Comparison of ENCODE assay signal across 17 mouse cellular contexts in genomic region chr2:90652101-90652500, GRCm38 (mm10). TPM values are rescaled to one million over a fixed set of nuclear protein-coding genes. Genes with fewer than 3 reads are reported as not detected.
DNase-seq lines count a peak whose midpoint lies in the region; ATAC-seq and TF ChIP-seq lines count a peak whose summit lies in the region.
"Had no signal": no experiment of that assay in that cellular context is flagged by ENCODE, and none has a peak within 500 bp of the region (broad histone marks: within the 10 kb centered on the region; RNA-seq: fewer than 3 reads in every experiment).

No protein-coding gene starts in this region.

- peak; percentile 98 for DNase-seq in heart, adult 11 months
- DNase-seq in heart, postnatal 25 days (ENCODE audit: low spot score): no peak
- peak; percentile 35 to 43 for DNase-seq in B cell, adult 2 months
- peak; percentile 54 for DNase-seq in heart, postnatal 0 days (ENCODE audit: low spot score)
- DNase-seq in naive thymus-derived CD4-positive, alpha-beta T cell, adult 2 months (ENCODE audit: low read depth): peak; percentile 46
- DNase-seq in left cerebral cortex, adult 8-10 months (ENCODE audit: low spot score in 2 of 2): no peak
- no peak for DNase-seq in midbrain, embryonic 11.5 days (ENCODE audit: low spot score, missing footprints)
- DNase-seq: cerebellum, postnatal 36 days; gastrocnemius, adult 2 months; kidney, postnatal 25 days; liver had no signal

- intact Hi-C loops in heart, postnatal 25 days (cut with DNase I): no loop called here

- H3K36me3 ChIP-seq in heart, postnatal 0 days (replicated peaks; ENCODE audit: control insufficient read depth, insufficient read depth, low read length): no peaks in the 10 kb centered on the region
- H3K36me3 ChIP-seq in forebrain, embryonic 16.5 days (ENCODE audit: control insufficient read depth, insufficient read depth): no peaks in the 10 kb centered on the region
- H3K36me3 ChIP-seq in midbrain, embryonic 11.5 days (ENCODE audit: control insufficient read depth, insufficient read depth, low read length): no peaks in the 10 kb centered on the region
- H3K36me3 ChIP-seq: embryonic facial prominence, embryonic 13.5 days; forebrain, embryonic 12.5 days; heart, embryonic 15.5 days had no signal

- H3K4me1 ChIP-seq in heart, postnatal 0 days (ENCODE audit: control insufficient read depth, insufficient read depth): no peaks in the 10 kb centered on the region
- H3K4me1 ChIP-seq in forebrain, embryonic 16.5 days (replicated peaks; ENCODE audit: control insufficient read depth, insufficient read depth, low read length): no peaks in the 10 kb centered on the region
- H3K4me1 ChIP-seq in midbrain, embryonic 11.5 days (ENCODE audit: control insufficient read depth, insufficient read depth, low read length): no peaks in the 10 kb centered on the region
- H3K4me1 ChIP-seq: embryonic facial prominence, embryonic 13.5 days; forebrain, embryonic 12.5 days; heart, embryonic 15.5 days had no signal

- TF ChIP-seq EP300 in heart, postnatal 0 days (IDR thresholded peaks at IDR 0.05; ENCODE audit: low read depth): no peak

- no peaks in the 10 kb centered on the region for H3K9me3 ChIP-seq in heart, postnatal 0 days (replicated peaks; ENCODE audit: control insufficient read depth, low read length)
- no peaks in the 10 kb centered on the region for H3K9me3 ChIP-seq in forebrain, embryonic 16.5 days (ENCODE audit: control insufficient read depth, low read length)
- no peaks in the 10 kb centered on the region for H3K9me3 ChIP-seq in midbrain, embryonic 11.5 days (ENCODE audit: control insufficient read depth, low read length)
- H3K9me3 ChIP-seq: embryonic facial prominence, embryonic 13.5 days; forebrain, embryonic 12.5 days; heart, embryonic 15.5 days; megakaryocyte, embryonic 14.5 days had no signal

- 63% methylated on average over 9 of the region's 10 CpGs for WGBS in heart, postnatal 0 days
- whole genome bisulfite sequencing in forebrain, embryonic 16.5 days: 83% methylated on average over 9 of the region's 10 CpGs
- 87% methylated on average over 9 of the region's 10 CpGs for WGBS in midbrain, embryonic 11.5 days

- no peak overlapping the region for H3K4me2 ChIP-seq in heart, postnatal 0 days (ENCODE audit: low read depth, low read length)
- no peak overlapping the region for H3K4me2 ChIP-seq in forebrain, embryonic 16.5 days (ENCODE audit: low read length)
- no peak overlapping the region for H3K4me2 ChIP-seq in midbrain, embryonic 11.5 days
- H3K4me2 ChIP-seq: embryonic facial prominence, embryonic 13.5 days; forebrain, embryonic 12.5 days; heart, embryonic 15.5 days had no signal

- no peaks in the 10 kb centered on the region for H3K27me3 ChIP-seq in heart, postnatal 0 days (ENCODE audit: control insufficient read depth, insufficient read depth, low read length)
- H3K27me3 ChIP-seq in forebrain, embryonic 16.5 days (replicated peaks; ENCODE audit: control insufficient read depth, insufficient read depth, low read length): no peaks in the 10 kb centered on the region
- H3K27me3 ChIP-seq in midbrain, embryonic 11.5 days (ENCODE audit: control insufficient read depth, insufficient read depth, low read length): no peaks in the 10 kb centered on the region
- H3K27me3 ChIP-seq: embryonic facial prominence, embryonic 13.5 days; forebrain, embryonic 12.5 days; heart, embryonic 15.5 days; megakaryocyte, embryonic 14.5 days had no signal

- H3K27ac ChIP-seq in heart, postnatal 0 days (ENCODE audit: low read depth): no peak overlapping the region
- H3K27ac ChIP-seq in forebrain, embryonic 16.5 days (ENCODE audit: low read length): no peak overlapping the region
- no peak overlapping the region for H3K27ac ChIP-seq in midbrain, embryonic 11.5 days (ENCODE audit: low read depth, low read length)
- H3K27ac ChIP-seq: embryonic facial prominence, embryonic 13.5 days; forebrain, embryonic 12.5 days; gastrocnemius, adult 2 months; heart, embryonic 15.5 days had no signal

- no peak for TF ChIP-seq CTCF in heart, postnatal 0 days (IDR thresholded peaks at IDR 0.05; ENCODE audit: low read depth)

- ATAC-seq in heart, postnatal 0 days (ENCODE audit: insufficient read depth, low read depth): peak; percentile 81
- ATAC-seq in forebrain, embryonic 16.5 days: no peak
- ATAC-seq in midbrain, embryonic 11.5 days (ENCODE audit: low FRiP score): no peak
- ATAC-seq: intestine, embryonic 16.5 days had no signal

- no peak overlapping the region for H3K4me3 ChIP-seq in heart, postnatal 0 days (ENCODE audit: low read depth, low read length)
- no peak overlapping the region for H3K4me3 ChIP-seq in forebrain, embryonic 16.5 days (replicated peaks; ENCODE audit: low read length)
- H3K4me3 ChIP-seq in midbrain, embryonic 11.5 days (ENCODE audit: low read depth, low read length): no peak overlapping the region
- H3K4me3 ChIP-seq: embryonic facial prominence, embryonic 13.5 days; forebrain, embryonic 12.5 days; gastrocnemius, adult 2 months; heart, embryonic 15.5 days; megakaryocyte, embryonic 14.5 days had no signal

- no peak overlapping the region for H3K9ac ChIP-seq in heart, postnatal 0 days (replicated peaks; ENCODE audit: low read depth, low read length)
- no peak overlapping the region for H3K9ac ChIP-seq in forebrain, embryonic 16.5 days (replicated peaks; ENCODE audit: low read depth, low read length)
- no peak overlapping the region for H3K9ac ChIP-seq in midbrain, embryonic 11.5 days (ENCODE audit: low read length)
- H3K9ac ChIP-seq: embryonic facial prominence, embryonic 13.5 days; forebrain, embryonic 12.5 days; heart, embryonic 15.5 days had no signal

RNA-seq across cellular contexts. Expression of gene Nup160, which starts 24.9 kb away (rescaled TPM):
- 10 to 100 TPM in 1 of 2 experiments, 1 to 10 TPM in 1; 9.8 to 12.5 TPM for total RNA-seq in heart, postnatal 25 days (2021)
- total RNA-seq in heart, postnatal 0 days (2014; rRNA removed; ENCODE audit: low replicate concordance): 13.4 and 13.6 TPM in 2 replicates
- polyA plus RNA-seq in heart, postnatal 0 days (2015; fragmentation: Nextera tagmentation; extraction: Ambion mirVana): 8.3 and 9.7 TPM in 2 replicates
- 30.7 and 31.2 TPM in 2 replicates for polyA plus RNA-seq in forebrain, embryonic 16.5 days (2015; fragmentation: Nextera tagmentation; extraction: Ambion mirVana)
- total RNA-seq in left cerebral cortex, adult 8-10 months (2022): 10 to 100 TPM; 19.2 to 25.0 (median 20.2) TPM
- polyA plus RNA-seq in midbrain, embryonic 11.5 days (2014; fragmentation: Nextera tagmentation; extraction: Ambion mirVana): 55.2 and 57.0 TPM in 2 replicates

Comparison
In these comparisons a context has a peak if more than half of its experiments do, and no peak if none do; other contexts are left out.
1. DNase-seq: peak in heart, adult 11 months (single experiment), B cell, adult 2 months (2 of 2), heart, postnatal 0 days (single experiment) and naive thymus-derived CD4-positive, alpha-beta T cell, adult 2 months (single experiment); none in heart, postnatal 25 days (single experiment), left cerebral cortex, adult 8-10 months (0 of 2) and midbrain, embryonic 11.5 days (single experiment).